Mouse (Mus musculus) midbrain, embryonic 12.5 days (tissue): ENCODE data around the gene Pdik1l. TPM values are rescaled to one million over a fixed set of nuclear protein-coding genes. Genes with fewer than 3 reads are reported as not detected.

ENCODE experiments used
- ATAC-seq: fragments of 200-750 bp; cut with Nextera tagmentation; 2 replicates; pipeline ENCODE4 v1.8.0; 2017; ENCODE audit warnings: low read depth, moderate TSS enrichment, moderate library complexity; ENCODE audit not compliant: low FRiP score
- H3K27ac ChIP-seq: fragments of 300-500 bp; sonication (generic); replicated peaks from 2 replicates; pipeline ENCODE4 v1.5.1; 2016; ENCODE audit warnings: mild to moderate bottlenecking
- H3K27me3 ChIP-seq: fragments of 300-500 bp; sonication (generic); 2 replicates; pipeline ENCODE4 v1.6.1; 2016; ENCODE audit warnings: mild to moderate bottlenecking
- H3K36me3 ChIP-seq: fragments of 300-500 bp; sonication (generic); 2 replicates; pipeline ENCODE4 v1.6.1; 2016
- H3K4me1 ChIP-seq: fragments of 300-500 bp; sonication (generic); 2 replicates; pipeline ENCODE4 v1.6.1; 2016
- H3K4me2 ChIP-seq: fragments of 300-500 bp; sonication (generic); replicated peaks from 2 replicates; pipeline ENCODE4 v1.6.1; 2016; ENCODE audit warnings: mild to moderate bottlenecking, moderate library complexity
- H3K4me3 ChIP-seq: fragments of 300-500 bp; sonication (generic); 2 replicates; pipeline ENCODE4 v1.5.1; 2016; ENCODE audit warnings: mild to moderate bottlenecking
- H3K9ac ChIP-seq: fragments of 300-500 bp; sonication (generic); replicated peaks from 2 replicates; pipeline ENCODE4 v1.6.1; 2016; ENCODE audit warnings: mild to moderate bottlenecking, moderate library complexity
- H3K9me3 ChIP-seq: fragments of 300-500 bp; sonication (generic); 2 replicates; pipeline ENCODE4 v1.6.1; 2016; ENCODE audit warnings: mild to moderate bottlenecking
- WGBS: fragments of 180-500 bp; shearing (Covaris S2); methylation state at CpG from one replicate; pipeline ENCODE4 v1.1.7; 2016; 5-methylcytosine and 5-hydroxymethylcytosine counted together
- polyA plus RNA-seq: library from polyadenylated mRNA; unstranded; fragments of >200 nt; fragmentation: Nextera tagmentation; extraction: Ambion mirVana; gene quantifications from 2 replicates; pipeline ENCODE4 v1.2.1, GENCODE M21; 2016

Gene Pdik1l
- polyA plus RNA-seq, 1 experiment from 2014 or later = 32.6 TPM

DNA sequence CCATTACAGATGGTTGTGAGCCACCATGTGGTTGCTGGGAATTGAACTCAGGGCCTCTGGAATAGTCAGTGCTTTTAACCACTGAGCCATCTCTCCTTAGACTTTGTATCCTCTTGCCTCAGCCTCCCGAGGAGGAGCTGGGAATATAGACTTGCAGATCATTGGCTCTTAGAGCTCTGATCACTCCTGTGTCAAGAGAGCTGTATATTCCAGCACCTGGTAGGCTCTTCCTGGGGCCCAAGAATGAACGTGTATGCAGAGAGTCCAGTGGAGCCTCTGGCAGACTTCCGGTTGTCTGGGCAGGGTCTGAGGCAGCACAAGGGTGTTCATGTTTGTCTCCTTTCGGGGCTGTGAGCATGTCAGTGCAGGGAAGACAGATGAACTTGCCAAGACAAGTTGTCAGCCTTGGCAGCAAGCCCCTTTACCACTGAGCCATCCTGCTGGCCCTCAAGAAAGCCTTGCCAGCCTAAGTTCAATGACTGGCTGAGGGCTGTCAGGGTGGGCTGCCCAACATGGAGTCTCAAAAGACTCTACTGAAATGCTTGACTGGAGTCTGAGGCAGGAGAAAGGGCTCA lies 26.5 kb upstream of the Pdik1l start:
- WGBS = 86% methylated on average over 4 of the region's 4 CpGs
- Histone ChIP-seq H3K4me3 (no peak overlapping the region), H3K4me2 (no peak overlapping the region), H3K9me3 (0 out of 2 replicates have a peak, but pooled peaks cover 4% of the 10 kb centered on the region), H3K27me3 (peaks cover 4% of the 10 kb centered on the region; the same call in 1 of the 2 replicates), H3K9ac (no peak overlapping the region), H3K4me1 (0 out of 2 replicates have a peak, but pooled peaks cover 4% of the 10 kb centered on the region), H3K27ac (no peak overlapping the region), H3K36me3 (no peaks in the 10 kb centered on the region)
- no peak for ATAC-seq

DNA sequence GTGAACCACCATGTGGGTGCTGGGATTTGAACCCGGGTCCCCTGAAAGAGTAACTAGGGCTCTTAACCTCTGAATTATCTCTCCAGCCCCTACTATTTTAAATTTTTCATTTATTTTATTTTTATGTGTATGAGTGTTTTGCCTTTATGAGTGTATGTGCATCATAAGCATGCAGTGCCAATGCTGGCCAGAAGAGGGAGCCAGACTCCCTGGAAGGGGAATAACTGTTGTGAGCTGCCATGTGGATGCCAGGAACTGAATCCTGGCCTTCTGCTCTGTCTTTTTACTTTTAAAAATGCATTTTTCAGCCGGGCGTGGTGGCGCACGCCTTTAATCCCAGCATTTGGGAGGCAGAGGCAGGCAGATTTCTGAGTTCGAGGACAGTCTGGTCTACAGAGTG lies 25.2 kb upstream of the Pdik1l start:
- 0 out of 2 replicates have a peak, but pooled peaks cover 4% of the 10 kb centered on the region for H3K4me1 ChIP-seq
- WGBS = 95% methylated on average over 6 of the region's 6 CpGs
- no peak overlapping the region for H3K4me3 ChIP-seq
- no peaks in the 10 kb centered on the region for H3K36me3 ChIP-seq
- no peak for ATAC-seq
- 0 out of 2 replicates have a peak, but pooled peaks cover 4% of the 10 kb centered on the region for H3K9me3 ChIP-seq
- no peaks in the 10 kb centered on the region for H3K27me3 ChIP-seq
- no peak overlapping the region for H3K9ac ChIP-seq
- H3K27ac ChIP-seq = no peak overlapping the region
- H3K4me2 ChIP-seq = no peak overlapping the region

DNA sequence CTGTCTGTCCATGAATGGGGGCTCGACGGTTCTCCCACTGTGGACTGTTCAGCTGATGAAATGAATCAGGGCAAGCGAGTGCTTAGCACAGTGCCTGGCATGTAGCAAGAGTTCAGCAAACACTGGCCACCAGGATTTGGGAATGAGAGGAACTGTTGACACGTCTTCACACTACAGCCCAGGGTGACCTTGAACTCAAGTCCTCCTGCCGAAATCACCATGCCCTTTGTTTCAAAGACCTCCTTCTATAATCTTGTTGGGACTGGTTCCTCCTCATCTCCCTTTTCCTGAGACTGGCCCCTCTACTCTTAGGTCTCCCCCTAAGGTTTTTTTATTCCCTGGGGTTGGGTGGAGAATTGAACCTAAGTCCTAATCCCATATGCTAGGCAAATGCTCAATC lies 24.6 kb upstream of the Pdik1l start:
- H3K4me2 ChIP-seq = no peak overlapping the region
- H3K4me3 ChIP-seq = no peak overlapping the region
- H3K36me3 ChIP-seq = no peaks in the 10 kb centered on the region
- WGBS = 94% methylated on average over 5 of the region's 5 CpGs
- H3K9ac ChIP-seq = no peak overlapping the region
- no peaks in the 10 kb centered on the region for H3K27me3 ChIP-seq
- no peak overlapping the region for H3K27ac ChIP-seq
- H3K4me1 ChIP-seq = peaks cover 10% of the 10 kb centered on the region
- ATAC-seq = no peak
- 0 out of 2 replicates have a peak, but pooled peaks cover 4% of the 10 kb centered on the region for H3K9me3 ChIP-seq

DNA sequence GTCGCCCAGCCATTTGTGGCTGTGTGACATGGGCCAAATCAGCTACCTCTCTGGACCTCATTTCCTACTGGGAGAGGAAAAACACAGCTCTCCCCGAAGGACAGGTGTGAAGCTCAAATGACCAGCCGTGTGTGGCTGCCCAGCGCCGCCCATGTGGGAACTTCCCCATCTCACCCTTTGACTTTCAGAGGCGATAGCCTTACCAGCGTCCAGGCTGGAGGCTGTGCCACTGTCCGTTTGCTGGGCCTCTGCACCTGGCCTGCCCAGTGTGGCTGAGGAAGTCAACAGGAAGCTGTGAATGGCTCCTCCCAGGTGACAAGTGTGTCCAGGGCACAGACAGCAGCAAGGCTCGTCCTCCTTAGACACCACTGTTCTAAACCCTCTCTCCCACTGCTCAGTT lies 24.1 kb upstream of the Pdik1l start:
- H3K27me3 ChIP-seq = no peaks in the 10 kb centered on the region
- H3K4me1 ChIP-seq = peaks cover 15% of the 10 kb centered on the region
- H3K9ac ChIP-seq = no peak overlapping the region
- H3K27ac ChIP-seq = no peak overlapping the region
- no peak for ATAC-seq
- 0 out of 2 replicates have a peak, but pooled peaks cover 4% of the 10 kb centered on the region for H3K9me3 ChIP-seq
- no peak overlapping the region for H3K4me3 ChIP-seq
- no peaks in the 10 kb centered on the region for H3K36me3 ChIP-seq
- 89% methylated on average over 9 of the region's 9 CpGs for WGBS
- no peak overlapping the region for H3K4me2 ChIP-seq

DNA sequence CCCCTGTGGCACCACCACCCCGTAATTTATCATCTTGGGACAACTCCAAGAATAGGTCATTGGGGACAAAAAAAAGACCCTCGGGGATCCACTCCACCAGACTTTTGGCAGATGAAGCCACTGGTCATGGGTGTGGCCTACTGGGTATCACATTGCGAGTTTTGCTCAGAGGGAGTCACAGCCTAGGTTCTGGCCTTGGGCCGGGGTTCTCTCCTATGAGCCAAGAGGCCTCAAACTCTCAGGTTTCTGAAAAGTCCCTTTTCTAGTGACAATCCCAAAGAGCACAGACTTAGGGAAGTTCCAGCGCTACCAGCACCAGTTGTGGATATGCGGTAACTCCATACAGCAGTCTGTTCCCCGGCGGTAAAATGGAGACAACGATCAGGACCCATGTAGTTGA lies 23.0 kb upstream of the Pdik1l start:
- Histone ChIP-seq H3K4me1 (peaks cover 15% of the 10 kb centered on the region), H3K36me3 (no peaks in the 10 kb centered on the region), H3K4me3 (no peak overlapping the region), H3K27me3 (no peaks in the 10 kb centered on the region), H3K9me3 (0 out of 2 replicates have a peak, but pooled peaks cover 4% of the 10 kb centered on the region), H3K4me2 (no peak overlapping the region), H3K9ac (no peak overlapping the region), H3K27ac (no peak overlapping the region)
- ATAC-seq = no peak
- WGBS = 91% methylated on average over 9 of the region's 9 CpGs

DNA sequence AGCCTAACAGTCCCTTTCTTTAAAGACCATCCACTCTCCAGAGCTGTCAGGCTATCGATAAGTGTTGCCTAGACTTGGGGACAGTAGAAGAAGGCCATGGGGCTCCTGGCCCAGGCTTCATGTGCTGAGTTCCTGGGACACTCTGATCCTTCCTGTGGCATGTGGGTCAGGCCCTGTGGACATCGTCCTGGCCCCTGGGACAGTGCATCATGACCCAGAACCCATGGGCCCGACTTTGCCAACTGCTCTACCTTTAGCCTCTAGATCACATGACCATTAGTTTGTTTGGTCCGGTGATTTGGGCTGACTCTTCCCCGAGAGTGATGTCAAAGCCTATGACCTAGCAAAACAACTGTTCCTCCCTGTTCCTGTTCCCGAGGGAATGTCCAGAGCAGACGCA lies 22.4 kb upstream of the Pdik1l start:
- no peaks in the 10 kb centered on the region for H3K36me3 ChIP-seq
- 88% methylated on average over 7 of the region's 7 CpGs for WGBS
- no peak overlapping the region for H3K4me3 ChIP-seq
- H3K9ac ChIP-seq = no peak overlapping the region
- H3K9me3 ChIP-seq = 0 out of 2 replicates have a peak, but pooled peaks cover 4% of the 10 kb centered on the region
- H3K27me3 ChIP-seq = no peaks in the 10 kb centered on the region
- no peak overlapping the region for H3K27ac ChIP-seq
- no peak overlapping the region for H3K4me2 ChIP-seq
- peaks cover 15% of the 10 kb centered on the region for H3K4me1 ChIP-seq
- no peak for ATAC-seq

DNA sequence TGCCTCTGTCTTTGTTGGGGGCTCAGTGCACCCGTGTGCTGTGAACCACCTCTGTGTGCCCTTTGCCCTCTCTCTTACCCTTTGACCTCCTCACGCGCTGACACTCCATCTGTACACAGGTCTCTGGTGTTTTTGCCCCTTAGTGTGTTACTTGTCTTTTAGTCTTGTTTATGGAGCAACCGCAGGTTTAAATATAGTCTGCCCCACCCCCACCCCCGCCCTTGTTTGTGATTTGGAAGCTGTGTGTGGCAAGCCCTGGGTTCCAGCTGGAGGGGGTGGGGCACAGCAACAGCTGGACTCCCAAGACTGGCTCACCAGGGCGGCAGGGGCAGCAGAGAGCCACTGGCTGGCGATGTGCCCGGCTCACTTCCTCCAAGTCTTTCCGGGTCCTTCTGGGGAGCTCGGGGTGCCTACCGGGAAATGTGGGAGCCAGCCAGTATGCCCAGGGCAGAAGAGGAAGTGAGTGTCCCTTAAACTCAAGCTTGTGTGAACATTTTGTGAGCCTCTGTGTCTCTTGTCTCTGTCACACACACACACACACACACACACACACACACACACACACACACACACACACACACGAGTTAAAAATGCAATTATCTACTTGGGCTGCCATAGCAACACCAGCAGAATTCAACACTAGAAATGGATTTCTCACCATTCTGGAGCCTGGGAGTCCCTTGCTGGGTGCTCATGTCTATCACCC lies 19.8 kb upstream of the Pdik1l start:
- no peak for ATAC-seq
- WGBS = 15% methylated on average over 12 of the region's 12 CpGs
- Histone ChIP-seq H3K4me1 (peaks cover 11% of the 10 kb centered on the region), H3K27me3 (no peaks in the 10 kb centered on the region), H3K9ac (no peak overlapping the region), H3K36me3 (no peaks in the 10 kb centered on the region), H3K4me2 (peak overlapping the region; percentile 19; the same call in 1 of the 2 replicates), H3K9me3 (no peaks in the 10 kb centered on the region), H3K27ac (no peak overlapping the region), H3K4me3 (no peak overlapping the region)

DNA sequence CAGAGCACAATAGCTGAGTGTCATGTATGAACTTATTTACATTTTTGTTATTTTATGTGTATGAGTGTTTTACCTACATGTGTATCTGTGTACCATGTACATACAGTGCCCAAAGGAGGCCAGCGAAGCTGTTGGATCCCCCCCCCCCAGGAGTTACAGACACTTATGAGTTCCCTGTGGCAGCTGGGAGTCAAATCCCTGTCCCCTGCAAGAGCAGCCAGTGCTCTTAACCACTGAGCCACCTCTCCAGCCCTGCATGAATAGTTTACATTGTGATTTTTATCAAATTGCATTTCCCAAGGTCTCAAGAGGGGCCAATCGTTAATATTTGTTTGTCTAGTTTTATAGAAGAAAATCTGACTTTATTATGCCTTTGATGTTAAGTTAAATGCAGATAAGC lies 19.3 kb upstream of the Pdik1l start:
- WGBS = 77% methylated on average over 2 of the region's 2 CpGs
- no peak for ATAC-seq
- Histone ChIP-seq H3K4me1 (peaks cover 11% of the 10 kb centered on the region), H3K4me3 (no peak overlapping the region), H3K9me3 (no peaks in the 10 kb centered on the region), H3K27ac (no peak overlapping the region), H3K4me2 (no peak overlapping the region), H3K9ac (no peak overlapping the region), H3K27me3 (no peaks in the 10 kb centered on the region), H3K36me3 (no peaks in the 10 kb centered on the region)

DNA sequence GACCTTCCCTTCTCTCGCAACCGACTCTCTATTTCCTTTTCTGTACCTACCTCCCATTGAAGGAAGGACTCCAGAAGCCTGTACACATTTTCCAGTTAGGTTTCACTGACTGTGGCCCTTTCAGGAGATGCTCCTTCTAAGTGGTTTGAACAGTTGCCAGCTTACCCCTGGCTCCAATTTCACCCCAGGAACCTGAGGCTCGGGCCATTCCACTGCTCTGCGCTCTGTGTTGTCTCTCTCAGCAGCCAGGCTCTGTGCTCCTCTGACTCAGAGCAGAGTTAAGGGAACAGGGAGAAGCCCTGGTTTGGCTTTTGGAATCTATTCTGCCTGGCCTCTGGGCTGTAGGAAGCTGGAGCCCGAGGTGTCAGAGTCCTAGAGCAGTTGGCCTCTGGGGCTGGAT lies 14.4 kb upstream of the Pdik1l start:
- no peak for ATAC-seq

DNA sequence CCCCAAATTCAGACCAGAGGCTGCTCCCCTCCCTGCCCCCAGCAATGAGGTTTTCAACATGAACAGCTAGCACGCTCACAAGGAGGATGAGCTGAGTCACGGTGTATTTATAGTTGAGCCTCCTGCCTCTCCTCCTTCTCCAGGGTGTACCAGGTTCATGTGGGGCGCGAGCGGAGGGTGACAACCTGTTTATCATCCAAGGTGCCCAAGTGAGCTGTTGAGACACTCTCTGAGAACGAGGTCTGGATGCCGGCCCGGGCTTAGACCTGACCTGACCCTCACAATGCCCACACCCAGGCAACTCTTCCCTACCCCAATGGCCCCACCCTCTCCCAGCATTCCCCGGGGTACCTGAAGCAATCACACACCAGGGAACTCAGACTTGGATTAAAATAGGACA lies 12.6 kb upstream of the Pdik1l start:
- WGBS = 83% methylated on average over 9 of the region's 9 CpGs
- H3K4me1 ChIP-seq = no peaks in the 10 kb centered on the region

More for the DNA sequence above, 14.4 kb upstream of the Pdik1l start:
- no peak overlapping the region for H3K4me3 ChIP-seq
- H3K27ac ChIP-seq = no peak overlapping the region
- H3K36me3 ChIP-seq = no peaks in the 10 kb centered on the region
- no peaks in the 10 kb centered on the region for H3K9me3 ChIP-seq
- H3K27me3 ChIP-seq = no peaks in the 10 kb centered on the region
- 82% methylated on average over 5 of the region's 5 CpGs for WGBS
- peaks cover 3% of the 10 kb centered on the region for H3K4me1 ChIP-seq
- no peak overlapping the region for H3K9ac ChIP-seq
- no peak overlapping the region for H3K4me2 ChIP-seq

DNA sequence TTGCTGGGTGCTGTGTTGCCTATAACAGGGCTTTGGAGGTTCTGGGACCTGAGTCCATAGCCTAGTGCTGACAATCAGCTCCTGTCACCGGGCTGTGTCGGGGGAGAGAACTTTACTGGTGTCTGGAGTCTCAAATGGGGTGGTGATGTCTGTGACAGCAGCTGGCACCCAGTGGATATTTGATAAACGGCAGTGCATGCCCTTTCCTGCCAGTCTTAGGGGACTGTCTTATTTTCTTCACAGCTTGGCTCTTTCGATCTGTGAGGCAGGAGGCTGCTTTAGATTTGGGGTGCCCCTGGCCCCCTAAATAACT lies 11.8 kb upstream of the Pdik1l start:
- no peak for ATAC-seq
- Histone ChIP-seq H3K27ac (no peak overlapping the region), H3K4me1 (no peaks in the 10 kb centered on the region), H3K9me3 (no peaks in the 10 kb centered on the region), H3K9ac (no peak overlapping the region), H3K4me2 (no peak overlapping the region), H3K36me3 (no peaks in the 10 kb centered on the region), H3K4me3 (no peak overlapping the region), H3K27me3 (no peaks in the 10 kb centered on the region)
- WGBS = 84% methylated on average over 4 of the region's 4 CpGs

More for the DNA sequence above, 12.6 kb upstream of the Pdik1l start:
- H3K4me3 ChIP-seq = no peak overlapping the region
- no peaks in the 10 kb centered on the region for H3K36me3 ChIP-seq
- H3K9ac ChIP-seq = no peak overlapping the region
- no peak for ATAC-seq
- H3K9me3 ChIP-seq = no peaks in the 10 kb centered on the region
- H3K4me2 ChIP-seq = no peak overlapping the region
- H3K27me3 ChIP-seq = no peaks in the 10 kb centered on the region
- H3K27ac ChIP-seq = no peak overlapping the region

DNA sequence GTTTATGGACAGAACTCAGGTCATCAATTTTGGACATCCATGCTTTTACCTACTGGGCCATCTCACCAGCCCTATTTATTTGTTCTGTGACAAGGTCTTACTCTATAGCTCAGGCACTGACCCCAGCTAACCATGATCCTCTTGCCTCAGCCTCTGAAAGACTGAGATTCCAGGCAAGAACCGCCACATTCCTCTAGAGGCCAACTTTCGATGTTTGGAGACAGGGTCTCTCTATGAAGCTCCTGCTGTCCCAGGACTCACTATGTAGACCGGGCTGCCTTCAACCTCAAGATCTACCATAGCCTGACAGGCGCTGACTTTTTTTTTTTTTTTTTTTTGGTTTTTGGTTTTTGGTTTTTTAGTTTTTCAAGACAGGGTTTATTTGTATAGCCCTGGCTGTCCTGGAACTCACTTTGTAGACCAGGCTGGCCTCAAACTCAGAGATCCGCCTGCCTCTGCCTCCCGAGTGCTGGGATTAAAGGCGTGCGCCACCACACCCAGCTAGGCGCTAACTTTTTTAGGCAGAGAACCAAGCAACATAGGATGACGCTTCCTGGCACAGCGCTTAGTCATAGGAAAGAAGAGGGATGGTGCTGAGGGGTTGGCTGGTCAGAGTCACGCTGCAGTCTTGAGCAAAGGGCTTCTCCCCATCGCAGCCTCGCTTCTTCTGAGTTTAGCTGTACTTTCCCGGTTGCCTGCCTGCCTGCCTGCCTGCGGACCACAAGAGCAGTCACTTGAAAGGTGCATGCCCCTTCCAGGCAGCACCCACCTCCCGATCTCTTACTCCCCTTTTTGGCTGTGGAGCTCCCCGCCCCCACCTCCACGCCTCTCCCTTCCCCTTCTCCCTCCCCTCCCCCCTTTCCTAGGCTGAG lies 11.2 kb upstream of the Pdik1l start:
- H3K9ac ChIP-seq = no peak overlapping the region
- 73% methylated on average over 19 of the region's 19 CpGs for WGBS
- H3K4me2 ChIP-seq = no peak overlapping the region
- H3K36me3 ChIP-seq = no peaks in the 10 kb centered on the region
- H3K27ac ChIP-seq = no peak overlapping the region
- H3K9me3 ChIP-seq = no peaks in the 10 kb centered on the region
- no peak for ATAC-seq
- no peaks in the 10 kb centered on the region for H3K4me1 ChIP-seq
- H3K4me3 ChIP-seq = no peak overlapping the region
- H3K27me3 ChIP-seq = peaks cover 4% of the 10 kb centered on the region; the same call in 1 of the 2 replicates
